Mouse (Mus musculus): ENCODE results near the gene Haus7. TPM values are rescaled to one million over a fixed set of nuclear protein-coding genes. Genes with fewer than 3 reads are reported as not detected.

The Haus7 gene
- polyA plus RNA-seq, 1 experiment from 2014 or later = 81.4 TPM

GRCm38 (mm10) chrX:73396446-73396845, 62.4 kb downstream of the Haus7 start:
- Histone ChIP-seq H3K4me2 (ENCODE audit: low read depth) (no peak overlapping the region), H3K4me3 (ENCODE audit: low read depth, low read length) (no peak overlapping the region), H3K9ac (ENCODE audit: low read length) (no peak overlapping the region), H3K4me1 (ENCODE audit: control insufficient read depth, insufficient read depth, low read length) (no peaks in the 10 kb centered on the region), H3K27me3 (ENCODE audit: control insufficient read depth, insufficient read depth, low read length) (no peaks in the 10 kb centered on the region), H3K27ac (ENCODE audit: low read depth, low read length) (no peak overlapping the region), H3K36me3 (ENCODE audit: control insufficient read depth, insufficient read depth, low read length) (no peaks in the 10 kb centered on the region), H3K9me3 (ENCODE audit: control insufficient read depth, low read length) (no peaks in the 10 kb centered on the region)
- ATAC-seq (ENCODE audit: insufficient read depth, low FRiP score, low TSS enrichment) (no peak), DNase-seq (ENCODE audit: low spot score) (no peak)
- 80% methylated on average over 1 of the region's 1 CpGs for WGBS

GRCm38 (mm10) chrX:73391481-73391880, 67.4 kb downstream of the Haus7 start:
- no peaks in the 10 kb centered on the region for H3K36me3 ChIP-seq (ENCODE audit: control insufficient read depth, insufficient read depth, low read length)
- H3K4me1 ChIP-seq (ENCODE audit: control insufficient read depth, insufficient read depth, low read length) = no peaks in the 10 kb centered on the region
- ATAC-seq (ENCODE audit: insufficient read depth, low FRiP score, low TSS enrichment) (no peak), DNase-seq (ENCODE audit: low spot score) (no peak)
- H3K9me3 ChIP-seq (ENCODE audit: control insufficient read depth, low read length) = no peaks in the 10 kb centered on the region
- no peak overlapping the region for H3K9ac ChIP-seq (ENCODE audit: low read length)
- H3K27me3 ChIP-seq (ENCODE audit: control insufficient read depth, insufficient read depth, low read length) = no peaks in the 10 kb centered on the region
- no peak overlapping the region for H3K4me3 ChIP-seq (ENCODE audit: low read depth, low read length)
- no peak overlapping the region for H3K4me2 ChIP-seq (ENCODE audit: low read depth)
- no peak overlapping the region for H3K27ac ChIP-seq (ENCODE audit: low read depth, low read length)
- 91% methylated on average over 4 of the region's 4 CpGs for WGBS

Other genes with a start within 250 kb of the Haus7 start
- gene Xlr4b, start 244.7 kb downstream of the Haus7 start, polyA plus RNA-seq (2014; fragmentation: Nextera tagmentation; extraction: Ambion mirVana) = 0.38 and 0.64 TPM in 2 replicates
- 16.9 and 19.0 TPM in 2 replicates for gene F8a, start 230.8 kb downstream of the Haus7 start, polyA plus RNA-seq (2014; fragmentation: Nextera tagmentation; extraction: Ambion mirVana)
- 0.19 and 0.93 TPM in 2 replicates for gene Xlr4c, start 215.9 kb downstream of the Haus7 start, polyA plus RNA-seq (2014; fragmentation: Nextera tagmentation; extraction: Ambion mirVana)
- gene Xlr3c, start 193.7 kb downstream of the Haus7 start, polyA plus RNA-seq (2014; fragmentation: Nextera tagmentation; extraction: Ambion mirVana) = 0.17 and 0.37 TPM in 2 replicates
- gene Xlr5a, start 166.1 kb downstream of the Haus7 start, polyA plus RNA-seq (2014; fragmentation: Nextera tagmentation; extraction: Ambion mirVana) = not detected in 2 replicates
- gene Xlr5c, start 166.1 kb downstream of the Haus7 start, polyA plus RNA-seq (2014; fragmentation: Nextera tagmentation; extraction: Ambion mirVana) = not detected in 2 replicates
- gene Gm45015, start 122.2 kb downstream of the Haus7 start, polyA plus RNA-seq (2014; fragmentation: Nextera tagmentation; extraction: Ambion mirVana) = not detected in 2 replicates
- 18.1 and 21.3 TPM in 2 replicates for gene Zfp275, start 116.4 kb downstream of the Haus7 start, polyA plus RNA-seq (2014; fragmentation: Nextera tagmentation; extraction: Ambion mirVana)
- not detected in 2 replicates for gene Gm18336, start 60.3 kb downstream of the Haus7 start, polyA plus RNA-seq (2014; fragmentation: Nextera tagmentation; extraction: Ambion mirVana)
- gene Zfp92, start 47.9 kb downstream of the Haus7 start, polyA plus RNA-seq (2014; fragmentation: Nextera tagmentation; extraction: Ambion mirVana) = not detected in 2 replicates
- gene Trex2, start 23.7 kb downstream of the Haus7 start, polyA plus RNA-seq (2014; fragmentation: Nextera tagmentation; extraction: Ambion mirVana) = not detected in 2 replicates
- 25.6 and 30.3 TPM in 2 replicates for gene Bgn, start 24.6 kb upstream of the Haus7 start, polyA plus RNA-seq (2014; fragmentation: Nextera tagmentation; extraction: Ambion mirVana)
- 0.43 and 0.52 TPM in 2 replicates for gene Atp2b3, start 44.0 kb upstream of the Haus7 start, polyA plus RNA-seq (2014; fragmentation: Nextera tagmentation; extraction: Ambion mirVana)
- 4.2 and 6.3 TPM in 2 replicates for gene Dusp9, start 180.4 kb upstream of the Haus7 start, polyA plus RNA-seq (2014; fragmentation: Nextera tagmentation; extraction: Ambion mirVana)
- gene Pnck, start 201.1 kb upstream of the Haus7 start, polyA plus RNA-seq (2014; fragmentation: Nextera tagmentation; extraction: Ambion mirVana) = 11.1 and 13.3 TPM in 2 replicates
- gene Slc6a8, start 214.1 kb upstream of the Haus7 start, polyA plus RNA-seq (2014; fragmentation: Nextera tagmentation; extraction: Ambion mirVana) = 6.8 and 6.9 TPM in 2 replicates